Mouse (Mus musculus) urinary bladder, postnatal 14 days (tissue): ENCODE results near the gene Ptprcap.
A peak's percentile ranks its signal among the peaks of the same experiment; 100 is the strongest.

ENCODE experiments used
- DNase-seq: peaks from one replicate; pipeline ENCODE4 v3.0.0; 2021; ENCODE audit warnings: low spot score

The Ptprcap gene

DNA sequence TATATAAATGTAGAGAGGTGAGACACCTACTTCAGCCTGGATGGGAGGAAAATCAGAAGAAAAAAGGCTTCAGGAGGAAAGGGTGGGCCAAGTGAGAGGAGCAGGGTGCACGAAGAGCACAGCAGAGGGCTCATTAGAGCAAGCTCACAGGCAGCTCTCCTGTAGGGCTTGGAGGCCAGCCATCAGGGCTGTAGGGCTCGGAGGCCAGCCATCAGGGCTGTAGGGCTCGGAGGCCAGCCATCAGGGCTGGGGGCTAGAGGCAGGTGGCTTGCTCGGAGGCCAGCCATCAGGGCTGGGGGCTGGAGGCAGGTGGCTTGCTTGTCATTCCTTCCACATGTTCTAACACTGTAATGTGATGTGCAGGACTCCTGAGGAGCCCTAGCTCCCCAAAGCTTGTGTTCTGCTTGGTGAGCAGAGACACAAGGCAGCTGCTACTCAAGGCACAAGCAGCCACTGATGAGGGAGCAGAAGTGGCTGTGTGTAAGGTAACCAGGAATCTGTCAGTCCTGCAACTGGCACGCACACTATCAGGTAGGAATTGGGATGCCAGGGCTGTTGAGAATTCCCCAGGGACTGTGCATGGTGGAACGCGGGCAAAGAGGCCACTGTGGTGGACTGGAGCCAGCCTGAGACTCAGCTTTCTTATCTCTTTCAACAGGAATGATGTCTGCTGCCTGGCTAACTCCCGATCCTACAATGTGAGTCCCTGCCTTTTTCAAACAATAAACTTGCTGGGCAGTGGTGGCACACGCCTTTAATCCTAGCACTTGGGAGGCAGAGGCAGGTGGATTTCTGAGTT is 13.5 kb downstream of the Ptprcap start:
- DNase-seq, result no peak

DNA sequence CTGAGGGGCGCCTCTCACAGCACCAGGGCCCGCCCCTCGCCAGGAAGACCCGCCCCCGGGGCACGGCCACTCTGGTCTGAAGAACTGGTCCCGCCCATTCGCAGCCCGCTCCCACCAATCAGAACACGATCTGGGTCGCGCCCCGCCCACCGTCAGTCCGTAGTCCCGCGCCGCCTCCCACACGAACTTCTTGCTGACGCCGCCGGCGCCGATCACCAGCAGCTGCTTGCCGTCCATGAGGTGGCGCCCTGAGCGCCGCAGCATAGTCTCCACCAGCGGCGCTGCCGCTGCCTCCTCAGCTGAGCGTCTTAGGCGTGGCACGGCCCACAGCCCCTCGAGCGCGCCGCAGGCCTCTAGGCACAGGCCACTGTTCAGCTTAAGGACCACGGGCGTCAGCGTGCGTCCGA is 16.0 kb downstream of the Ptprcap start:
- peak; percentile 99 for DNase-seq

DNA sequence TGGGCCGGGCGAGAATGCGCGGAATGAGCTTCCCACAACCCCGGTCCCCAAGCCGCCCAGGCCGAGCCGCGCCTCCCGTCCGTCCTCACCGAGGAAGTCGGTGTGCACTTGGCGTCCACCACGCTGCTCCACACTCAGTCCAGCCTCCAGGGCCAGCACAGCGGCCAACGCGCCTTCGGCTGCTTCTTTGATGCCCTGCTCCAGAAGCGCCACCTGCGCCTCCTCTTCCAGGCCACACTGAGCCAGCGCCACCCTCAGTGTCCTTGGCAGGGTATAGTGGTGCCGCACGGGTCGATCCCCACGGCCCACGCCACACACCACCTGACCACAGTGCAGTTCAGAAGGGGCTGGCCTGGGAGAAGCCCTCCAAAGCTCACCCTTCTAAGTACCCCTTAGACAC is 16.4 kb downstream of the Ptprcap start:
- DNase-seq, result no peak

DNA sequence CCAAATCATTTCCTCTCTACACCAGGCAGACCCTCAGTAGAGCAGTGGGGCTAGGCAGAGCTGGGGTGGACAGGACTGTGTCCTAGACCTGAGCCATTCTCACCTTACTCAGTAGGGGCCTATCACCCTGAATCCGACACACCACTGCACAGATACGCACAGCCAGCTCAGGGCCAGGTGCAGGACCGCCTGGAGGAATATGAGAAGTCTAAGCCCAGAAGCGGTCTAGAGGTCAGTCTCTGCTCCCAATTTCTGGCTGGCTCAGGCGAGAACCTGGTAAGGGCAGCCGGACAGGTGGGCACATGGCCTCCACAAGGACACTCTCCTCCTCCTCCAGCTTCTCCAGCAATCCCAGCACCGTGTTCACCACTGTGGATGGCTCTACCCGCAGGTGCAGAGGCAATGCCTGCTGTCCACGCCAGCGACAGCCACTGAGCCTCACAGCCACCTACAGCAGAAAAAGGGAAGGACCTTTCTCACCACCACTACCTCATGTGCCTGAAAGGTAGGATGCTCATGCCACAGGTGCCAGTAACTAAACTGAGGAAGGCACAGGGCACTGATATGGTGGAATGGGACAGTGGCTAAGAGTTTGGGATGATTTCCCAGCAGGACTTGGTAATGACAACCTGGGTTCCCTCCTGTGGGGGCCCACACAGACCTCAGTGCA is 17.5 kb downstream of the Ptprcap start:
- DNase-seq, result no peak

DNA sequence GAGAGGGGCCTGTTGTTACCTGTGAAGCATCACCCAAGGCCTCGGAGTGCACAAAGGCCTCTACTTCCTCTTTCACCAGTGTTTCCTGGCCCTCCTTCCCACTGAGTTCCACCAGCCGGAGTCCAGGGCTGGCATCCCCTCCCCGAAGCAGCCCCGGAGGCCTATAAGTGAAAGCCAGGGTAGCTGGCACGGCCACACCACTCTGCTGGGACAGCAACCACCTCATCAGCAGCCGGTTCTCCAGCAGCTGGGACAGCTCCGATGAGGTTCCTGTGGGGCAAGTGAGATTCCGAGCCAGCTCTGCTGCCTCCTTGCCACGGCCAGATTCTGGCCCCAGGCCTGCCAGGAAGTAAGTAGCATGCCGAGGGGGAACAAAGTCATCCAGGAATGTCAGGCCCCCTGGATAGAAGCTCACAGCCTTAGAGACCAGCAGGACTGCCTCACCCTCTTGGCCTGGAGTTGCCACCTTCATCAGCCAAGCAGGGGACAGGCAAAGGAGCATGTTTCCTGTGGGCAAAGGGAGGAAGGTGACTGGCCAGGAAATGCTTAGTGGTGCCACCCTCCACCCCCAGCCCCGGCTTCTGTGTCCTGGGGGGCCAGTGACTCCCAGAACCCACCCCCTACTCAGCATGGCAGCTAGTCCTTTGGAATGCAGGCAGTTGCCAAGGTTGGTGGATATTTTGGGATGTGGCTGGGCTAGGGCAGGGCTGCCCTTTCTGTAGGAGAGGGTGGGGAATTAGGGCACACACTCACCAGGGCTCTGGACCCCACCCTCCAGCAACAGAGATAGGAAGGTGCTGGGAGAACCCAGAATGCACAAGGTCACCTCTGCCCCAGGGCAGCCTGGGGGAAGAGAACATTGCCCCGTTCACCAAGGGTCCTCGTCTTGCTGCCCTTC is 18.2 kb downstream of the Ptprcap start:
- DNase-seq, result no peak

DNA sequence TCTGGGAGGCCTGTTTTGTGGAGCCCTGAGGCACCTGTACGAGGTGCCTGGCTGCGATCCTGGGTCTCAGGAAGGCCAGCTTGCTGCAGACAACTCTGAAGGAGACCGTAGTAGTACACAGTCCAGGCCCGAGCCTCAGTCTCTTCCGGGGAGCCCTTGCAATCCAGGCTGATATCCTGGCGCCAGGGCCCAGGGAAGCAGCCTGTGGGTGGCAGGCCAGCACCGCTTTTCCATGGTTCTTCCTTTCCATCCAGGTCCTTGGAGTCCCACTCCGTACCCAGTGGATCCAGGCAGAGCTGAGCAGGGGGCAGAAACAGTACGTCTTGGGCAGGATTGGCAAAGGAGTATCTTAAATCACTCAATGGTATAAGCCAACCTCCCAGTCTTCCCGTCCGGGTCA is 19.5 kb downstream of the Ptprcap start:
- no peak for DNase-seq

DNA sequence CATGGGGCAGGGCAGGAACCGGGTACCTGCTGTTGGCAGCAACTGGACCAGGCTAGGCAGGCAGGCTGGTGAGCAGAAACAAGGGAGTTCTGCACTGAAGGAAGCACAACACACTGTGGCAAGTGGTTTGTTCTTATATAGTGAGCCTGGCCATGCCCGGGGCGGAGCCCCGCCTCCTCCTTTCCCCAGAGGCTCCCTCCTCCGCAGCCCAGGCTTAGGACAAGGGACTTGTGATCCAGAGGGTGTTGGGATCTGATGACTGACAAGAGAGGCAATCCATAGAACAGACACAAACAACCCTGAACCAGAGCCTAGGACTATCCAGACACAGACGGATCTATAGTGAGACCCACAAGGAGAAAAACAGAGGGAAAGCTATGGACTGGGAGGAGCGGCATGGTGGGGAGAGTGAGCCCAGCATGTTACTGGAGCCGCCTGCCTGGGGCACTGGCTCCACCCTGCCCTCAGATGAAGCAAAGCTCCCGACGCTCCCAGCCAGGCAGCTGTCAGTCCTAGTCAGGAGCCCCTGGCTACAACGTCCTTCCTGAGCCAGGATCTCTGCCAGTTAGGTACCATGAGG is 22.1 kb downstream of the Ptprcap start, which contains the start of gene Carns1:
Carns1 (minus strand) TSS at position 112 of the 580 bp plus-strand sequence.
- DNase-seq, result no peak

DNA sequence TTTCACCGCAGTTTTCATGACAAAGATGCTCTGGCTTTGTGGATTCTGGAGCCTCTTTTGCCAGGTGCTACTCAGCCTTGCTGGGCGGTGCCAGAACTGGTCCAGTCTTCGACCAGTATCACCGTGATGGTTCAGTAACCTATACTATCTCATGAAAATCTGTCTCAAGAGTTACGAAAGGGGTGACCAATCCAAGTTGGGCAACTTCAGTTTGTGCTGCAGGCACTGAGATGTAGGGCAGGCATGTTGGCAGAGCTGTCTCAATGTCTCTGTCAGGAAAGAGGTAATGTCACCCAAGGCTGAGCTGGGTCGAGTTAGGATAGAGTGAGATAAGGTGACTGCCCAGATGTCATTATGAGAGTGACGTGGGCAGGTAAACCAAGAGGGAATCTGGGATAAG is 27.0 kb downstream of the Ptprcap start:
- DNase-seq, result no peak

DNA sequence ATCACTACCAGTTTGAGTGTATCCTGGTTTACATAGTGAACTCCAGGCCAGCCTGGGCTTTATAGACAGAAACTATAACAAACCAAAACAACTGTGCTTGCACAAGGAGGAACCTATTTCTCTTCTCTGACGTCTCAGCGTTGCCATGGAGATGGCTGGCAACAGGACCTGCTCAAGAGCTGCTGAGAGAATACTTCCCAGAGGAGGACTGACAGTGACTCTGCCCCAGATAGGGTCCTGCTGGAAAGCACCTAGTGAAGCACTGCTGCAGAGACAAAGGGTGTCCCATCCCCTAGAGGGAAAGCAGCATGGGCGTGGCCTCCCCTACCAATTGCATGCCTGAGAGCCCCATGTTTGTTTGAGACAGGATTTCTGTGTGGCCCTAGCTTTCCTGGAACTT is 28.5 kb downstream of the Ptprcap start:
- peak; percentile 46 for DNase-seq

DNA sequence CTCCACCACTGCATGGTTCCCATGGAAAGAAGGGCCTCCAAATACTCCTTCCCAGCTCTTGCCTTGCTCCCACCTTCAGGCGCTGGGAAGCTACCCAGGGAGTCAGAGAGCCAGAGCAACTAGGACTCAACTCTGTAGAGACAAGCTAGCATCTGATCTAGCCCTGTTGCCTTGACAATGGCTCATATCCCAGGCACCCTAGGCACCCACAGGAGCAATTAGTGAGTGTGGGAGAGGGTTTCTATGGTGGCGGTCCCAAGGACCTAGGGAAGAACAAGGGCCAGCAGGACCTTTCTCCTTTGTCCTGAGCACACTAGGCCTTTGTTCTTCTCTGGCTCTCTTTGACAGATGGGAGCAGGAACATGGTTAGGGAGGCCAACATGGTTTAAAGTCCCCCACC is 30.3 kb downstream of the Ptprcap start:
- DNase-seq, result no peak

DNA sequence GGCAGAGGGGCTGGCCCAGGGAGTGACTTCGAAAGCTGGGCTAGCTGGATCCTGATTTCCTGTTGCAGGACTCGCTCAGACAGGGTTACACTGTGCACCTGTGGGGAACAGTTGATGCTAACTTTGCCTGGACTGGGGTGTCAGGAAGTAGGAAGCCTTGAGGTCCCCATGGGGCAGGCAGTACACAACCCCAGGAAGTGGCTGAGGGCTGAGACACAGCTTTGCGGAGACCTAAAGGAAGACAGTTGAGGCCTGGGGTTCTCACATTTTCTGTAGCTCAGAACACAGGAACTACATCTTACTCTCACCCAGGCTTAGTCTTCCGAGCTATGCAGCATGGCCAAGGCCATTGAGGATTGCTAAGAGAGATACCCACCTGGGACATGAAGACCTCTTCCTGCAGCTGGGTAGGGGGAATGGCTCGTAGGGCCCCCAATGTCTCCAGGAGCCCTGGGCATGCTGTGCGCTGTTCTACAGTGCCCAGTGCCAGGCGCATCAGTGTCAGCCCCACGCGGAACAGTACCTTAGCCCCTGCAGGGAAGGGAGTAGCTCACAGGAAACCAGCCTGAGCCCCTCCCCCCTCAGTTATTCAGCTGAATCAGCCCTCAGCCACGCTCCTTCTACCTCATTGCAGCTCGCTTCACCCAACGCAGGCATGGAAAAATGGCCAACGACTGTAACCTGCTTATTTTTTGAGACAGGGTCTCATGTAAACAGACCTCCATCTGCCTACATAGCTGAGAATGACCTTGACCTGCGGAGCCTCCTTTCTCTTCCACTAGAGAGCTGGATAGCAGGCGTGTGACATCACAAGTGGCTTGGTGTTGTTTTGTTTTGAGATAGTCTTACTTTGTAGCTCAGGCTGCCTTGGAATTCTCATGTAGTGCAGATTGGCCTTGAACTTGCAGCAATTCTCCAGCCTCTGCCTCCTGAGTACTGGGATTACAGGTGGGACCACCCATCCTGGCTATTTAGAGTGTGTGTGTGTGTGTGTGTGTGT is 31.9 kb downstream of the Ptprcap start:
- DNase-seq, result no peak

DNA sequence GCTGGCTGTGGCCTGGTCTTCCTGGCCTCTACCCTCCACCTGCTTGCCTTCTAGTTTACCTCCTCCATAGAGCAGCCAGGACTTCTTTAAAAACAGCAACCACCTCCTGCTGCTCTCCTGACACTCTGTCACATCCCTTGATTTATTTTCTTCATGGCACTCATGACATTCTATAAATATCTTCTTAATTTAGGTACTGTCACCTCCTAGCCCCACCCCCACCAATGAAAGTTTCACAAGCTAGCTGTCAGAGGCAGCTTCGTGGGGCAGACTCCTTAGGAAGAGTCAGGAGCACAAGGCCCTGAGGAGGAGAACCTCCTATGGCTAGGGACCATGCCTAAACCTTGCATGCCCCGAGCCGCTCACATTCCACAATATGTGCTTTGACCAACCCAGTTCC is 33.9 kb downstream of the Ptprcap start:
- DNase-seq, result no peak

DNA sequence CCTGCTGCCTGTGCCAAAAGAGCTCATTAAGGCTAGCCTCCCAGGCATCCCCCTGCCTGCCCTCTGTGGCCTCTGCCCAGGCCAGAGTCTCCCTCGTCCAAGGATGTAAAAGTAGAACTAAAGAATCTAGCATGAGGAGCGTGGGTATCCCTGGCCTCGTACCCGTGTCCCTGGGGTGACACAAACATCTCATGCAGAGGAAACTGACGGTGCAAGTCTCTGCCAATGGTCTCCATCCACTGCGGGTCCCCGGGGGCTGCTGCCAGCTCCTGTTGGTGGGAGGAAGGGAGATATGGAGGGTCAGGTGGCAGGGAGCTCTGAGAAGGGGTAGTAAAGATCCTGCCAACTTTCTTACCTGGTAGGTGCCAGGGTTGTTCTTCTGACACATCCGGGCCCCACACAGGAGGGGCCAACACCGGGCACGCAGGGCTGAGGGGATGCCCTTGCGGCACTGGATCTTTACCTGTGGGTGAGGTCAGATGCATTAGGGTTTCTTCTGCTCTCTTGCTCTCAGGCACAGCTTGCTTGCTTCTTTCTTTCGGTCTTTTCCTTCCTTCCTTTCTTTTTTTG is 35.7 kb downstream of the Ptprcap start:
- no peak for DNase-seq

DNA sequence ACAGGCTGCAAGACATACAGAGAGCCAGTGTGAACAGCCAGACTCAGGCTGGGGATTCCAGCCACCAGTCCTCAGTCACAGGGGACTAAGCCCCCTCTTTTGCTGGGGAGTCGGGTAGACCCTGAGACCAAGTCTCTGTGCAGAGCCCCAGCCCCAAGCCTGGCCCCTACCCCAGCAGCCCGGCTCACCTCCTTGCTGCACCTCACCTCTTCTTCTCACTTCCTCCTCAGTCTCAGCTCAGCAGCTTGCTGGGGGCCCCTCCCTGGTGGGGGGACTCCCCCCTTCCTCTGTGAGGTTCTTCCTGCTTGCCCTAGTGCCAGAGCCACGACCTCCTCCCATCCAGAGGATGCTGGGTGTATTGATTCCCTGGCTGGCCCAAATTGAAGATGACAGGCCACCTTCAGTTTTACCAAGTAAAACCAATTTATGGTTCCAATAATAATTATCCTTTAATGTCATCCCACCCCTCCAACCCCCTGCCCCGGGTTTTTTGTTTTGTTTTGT is 37.5 kb downstream of the Ptprcap start, which contains the start of gene Tbc1d10c:
Tbc1d10c (minus strand) TSS at position 454 of the 504 bp plus-strand sequence.
- no peak for DNase-seq

DNA sequence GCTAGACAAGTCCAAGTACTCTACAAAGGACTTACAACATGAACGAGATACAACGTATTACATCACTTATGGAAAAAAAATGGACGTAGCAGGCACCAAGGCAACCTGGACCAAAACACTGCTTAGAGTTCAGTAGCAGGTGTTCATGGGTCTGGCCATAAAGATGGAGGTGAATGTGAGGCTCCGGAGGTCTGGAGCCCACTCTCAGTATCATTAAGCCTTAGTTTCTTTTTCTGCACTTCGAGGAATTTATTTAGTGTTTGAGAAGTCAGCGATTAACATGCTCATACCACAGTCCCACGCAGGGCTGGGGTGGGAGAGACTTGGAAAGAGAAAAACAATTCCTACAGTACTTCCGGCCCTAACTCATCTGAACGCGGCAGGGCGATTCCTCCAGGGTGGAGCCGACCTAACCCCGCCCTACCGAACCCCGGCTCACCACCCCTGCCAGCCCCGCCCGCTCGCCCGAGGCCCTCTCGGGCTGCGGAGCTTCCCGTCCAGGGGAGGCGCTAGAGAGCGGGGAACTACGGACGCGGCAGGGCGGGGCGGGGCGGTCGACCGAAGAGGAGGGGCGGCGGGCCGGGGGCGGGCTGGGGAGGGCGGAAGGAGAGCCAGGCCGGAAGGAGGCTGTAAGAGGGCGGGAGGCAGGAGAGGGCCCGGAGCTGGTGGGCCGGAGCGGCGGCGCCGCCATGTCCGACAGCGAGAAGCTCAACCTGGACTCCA is 38.3 kb downstream of the Ptprcap start, which contains the start of gene Ppp1ca:
Ppp1ca (plus strand) TSS at position 538 of the 723 bp plus-strand sequence.
- DNase-seq, result peak; percentile 98

DNA sequence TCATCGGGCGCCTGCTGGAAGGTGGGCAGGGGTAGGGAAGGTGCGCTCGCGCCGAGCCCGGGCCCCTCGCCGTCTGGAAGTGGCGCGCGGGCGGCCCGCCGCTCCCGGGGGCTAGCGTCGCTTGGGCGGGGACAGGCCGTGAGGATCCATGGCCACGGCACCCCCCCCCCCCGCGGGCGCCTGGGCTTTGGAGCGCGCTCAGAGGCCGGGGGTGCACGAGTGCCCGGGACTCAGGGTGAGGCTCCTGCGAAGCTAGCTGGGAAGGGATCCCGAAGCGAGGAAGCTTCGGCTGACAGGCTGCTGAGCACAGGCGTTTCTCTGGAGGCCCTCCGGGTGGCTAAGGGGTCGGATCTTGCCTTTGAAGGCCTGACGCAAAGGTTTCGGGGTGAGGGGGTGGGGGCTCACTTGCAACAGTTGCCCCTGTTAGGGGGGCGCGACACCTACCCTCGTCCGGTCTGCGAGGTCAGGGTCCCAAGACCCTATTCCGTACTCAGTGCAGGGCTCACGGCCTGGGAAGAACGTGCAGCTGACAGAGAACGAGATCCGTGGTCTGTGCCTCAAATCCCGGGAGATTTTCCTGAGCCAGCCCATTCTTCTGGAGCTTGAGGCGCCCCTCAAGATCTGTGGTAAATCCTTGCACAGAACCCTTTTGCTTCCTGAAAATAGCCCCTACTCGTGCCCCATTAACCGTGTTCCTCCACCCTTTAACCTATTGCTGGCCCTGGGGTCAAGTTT is 39.0 kb downstream of the Ptprcap start:
- DNase-seq, result no peak

DNA sequence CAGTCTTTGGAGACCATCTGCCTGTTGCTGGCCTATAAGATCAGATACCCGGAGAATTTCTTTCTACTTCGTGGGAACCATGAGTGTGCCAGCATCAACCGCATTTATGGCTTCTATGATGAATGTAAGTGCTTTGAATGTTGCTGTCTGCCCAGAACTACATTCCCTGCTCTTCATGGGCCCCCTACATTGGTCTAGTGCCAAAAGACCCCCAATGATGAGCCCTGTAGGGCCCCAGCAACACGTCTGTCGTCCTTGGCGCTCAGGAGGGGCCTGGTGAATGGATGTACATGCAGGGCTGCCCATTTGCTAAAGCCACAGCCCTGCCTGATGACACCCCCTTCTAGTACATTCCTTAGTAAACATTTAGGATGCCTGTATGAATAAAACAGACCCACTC is 39.7 kb downstream of the Ptprcap start:
- no peak for DNase-seq

DNA sequence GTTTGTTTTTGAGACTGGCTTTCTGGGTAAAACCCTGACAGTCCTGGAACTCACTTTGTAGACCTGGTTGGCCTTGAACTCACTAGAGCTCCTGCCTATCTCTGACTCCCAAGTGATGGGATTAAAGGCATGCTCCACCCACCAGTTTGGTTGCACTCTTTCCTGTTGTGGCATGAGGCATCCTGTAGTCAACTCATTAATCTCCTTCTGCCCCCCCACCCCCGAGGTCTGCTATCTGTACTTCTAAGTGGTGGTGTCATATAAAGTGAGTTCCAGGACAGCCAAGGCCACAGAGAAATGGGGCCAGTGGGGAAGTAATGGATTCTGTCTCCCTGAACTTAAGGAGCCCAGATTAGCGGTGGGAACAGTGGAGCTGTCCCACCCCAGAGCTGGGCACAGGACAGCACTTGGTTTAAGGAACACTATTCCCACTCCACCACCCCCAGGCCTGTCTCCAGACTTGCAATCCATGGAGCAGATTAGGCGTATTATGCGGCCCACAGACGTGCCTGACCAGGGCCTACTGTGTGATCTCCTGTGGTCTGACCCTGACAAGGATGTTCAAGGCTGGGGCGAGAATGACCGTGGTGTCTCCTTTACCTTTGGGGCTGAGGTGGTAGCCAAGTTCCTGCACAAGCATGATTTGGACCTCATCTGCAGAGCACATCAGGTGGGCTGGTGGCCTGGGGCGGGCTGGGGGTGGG is 40.8 kb downstream of the Ptprcap start:
- DNase-seq, result no peak
